ENCODE assay signal across 8 mouse cellular contexts in the genomic region with DNA sequence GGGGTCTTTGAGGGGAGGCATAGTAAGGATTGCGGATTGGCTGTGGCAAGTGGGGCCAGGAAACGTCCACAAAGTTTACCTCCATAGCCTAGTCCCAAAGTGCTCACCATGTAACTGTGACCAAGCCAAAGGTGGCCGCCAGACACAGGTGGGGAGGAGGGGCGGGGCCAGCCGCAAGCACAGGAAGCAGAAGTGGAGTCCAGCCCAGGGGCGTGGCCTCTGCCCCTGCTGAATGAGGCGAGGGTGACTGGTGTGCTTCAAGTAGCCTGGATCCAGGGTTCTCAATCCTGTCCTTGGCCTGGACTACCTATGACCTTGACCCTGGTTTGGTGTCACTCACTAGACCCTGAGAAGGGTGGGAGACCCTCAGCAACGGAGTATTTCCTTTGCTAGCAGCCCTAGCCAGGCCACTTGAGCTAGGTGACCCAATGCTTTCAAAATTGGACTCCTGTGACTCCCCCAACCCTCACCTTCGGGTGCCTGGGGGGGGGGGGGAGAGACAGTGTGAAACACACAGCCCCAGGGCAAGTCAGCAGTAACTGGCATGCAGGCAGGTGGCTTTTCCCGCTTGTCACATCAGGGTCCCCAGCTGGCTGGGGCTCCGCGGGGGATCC. TPM values are rescaled to one million over a fixed set of nuclear protein-coding genes. Genes with fewer than 3 reads are reported as not detected.
DNase-seq lines count a peak whose midpoint lies in the region; ATAC-seq and TF ChIP-seq lines count a peak whose summit lies in the region.

No protein-coding gene starts in this region.

- peak; percentile 26 for ATAC-seq in granulocyte monocyte progenitor cell, adult 5-6 weeks (replicated peaks; ENCODE audit: poor library complexity, severe bottlenecking)
- ATAC-seq in intestine, postnatal 0 days = peak; percentile 69

- peak overlapping the region; percentile 83 for H3K4me2 ChIP-seq in intestine, postnatal 0 days (replicated peaks; ENCODE audit: low read depth)

- peak; percentile 26; the same call in 1 of the 2 replicates for TF ChIP-seq POLR2A in lung, adult 2 months (IDR thresholded peaks at IDR 0.05; ENCODE audit: borderline replicate concordance, extremely low read depth, low read depth, low read length)

- peak; percentile 25 for DNase-seq in gastrocnemius, adult 18-20 months (ENCODE audit: low spot score)
- no peak for DNase-seq in gastrocnemius, postnatal 4 days (ENCODE audit: low spot score in 2 of 2)
- peak; percentile 78 for DNase-seq in lung, adult 2 months
- DNase-seq in spleen, postnatal 14 days (ENCODE audit: low spot score in 2 of 2) = peak; percentile 72 to 79
- no peak for DNase-seq in right cerebral cortex, postnatal 36 days (ENCODE audit: low spot score in 2 of 2)

- H3K4me1 ChIP-seq in brown adipose tissue, adult 24 weeks (ENCODE audit: control insufficient read depth, insufficient read depth, insufficient read length, low read length) = peaks cover 13% of the 10 kb centered on the region
- H3K4me1 ChIP-seq in intestine, postnatal 0 days (replicated peaks; ENCODE audit: control insufficient read depth, insufficient read depth, low read length) = peaks cover 4% of the 10 kb centered on the region; the same call in 1 of the 2 replicates
- H3K4me1 ChIP-seq in lung, adult 2 months (ENCODE audit: control insufficient read depth, insufficient read depth, low read length) = peaks cover 37% of the 10 kb centered on the region

- H3K9me3 ChIP-seq in intestine, postnatal 0 days (ENCODE audit: control insufficient read depth) = no peaks in the 10 kb centered on the region

- no peaks in the 10 kb centered on the region for H3K27me3 ChIP-seq in intestine, postnatal 0 days (replicated peaks; ENCODE audit: control insufficient read depth, insufficient read depth, low read length)

- peak overlapping the region; percentile 95 for H3K27ac ChIP-seq in brown adipose tissue, adult 24 weeks (replicated peaks; ENCODE audit: low read depth, low read length)
- H3K27ac ChIP-seq in intestine, postnatal 0 days (ENCODE audit: low read depth, low read length) = peak overlapping the region; percentile 89

- TF ChIP-seq CTCF in intestine, postnatal 0 days (IDR thresholded peaks at IDR 0.05; ENCODE audit: low read depth) = no peak
- TF ChIP-seq CTCF in lung, adult 2 months (IDR thresholded peaks at IDR 0.05; ENCODE audit: insufficient read depth, low read length) = no peak

- H3K36me3 ChIP-seq in intestine, postnatal 0 days (ENCODE audit: control insufficient read depth, insufficient read depth) = peaks cover 13% of the 10 kb centered on the region

- H3K4me3 ChIP-seq in brown adipose tissue, adult 24 weeks (ENCODE audit: insufficient read depth, low read depth, low read length) = peak overlapping the region; percentile 97
- H3K4me3 ChIP-seq in intestine, postnatal 0 days (ENCODE audit: low read depth, low read length) = peak overlapping the region; percentile 62
- peak overlapping the region; percentile 25 for H3K4me3 ChIP-seq in lung, adult 2 months (replicated peaks; ENCODE audit: extremely low read depth, low read depth, low read length)

- 5% methylated on average over 12 of the region's 12 CpGs for WGBS in intestine, postnatal 0 days
- 11% methylated on average over 12 of the region's 12 CpGs for WGBS in lung, adult 2 months

- peak overlapping the region; percentile 32; the same call in 1 of the 2 replicates for H3K9ac ChIP-seq in intestine, postnatal 0 days (ENCODE audit: low read depth, low read length)

RNA-seq across cellular contexts. Expression of a gene that starts 0.8 kb away (rescaled TPM):
- total RNA-seq in gastrocnemius, adult 18-20 months (2021) = 1 to 10 TPM; 5.7 to 6.6 TPM
- 10 to 100 TPM in 1 of 2 experiments, 1 to 10 TPM in 1; 9.2 to 10.9 TPM for total RNA-seq in gastrocnemius, postnatal 4 days (2021)
- polyA plus RNA-seq in brown adipose tissue, adult 24 weeks (2012; ENCODE audit: insufficient read depth, insufficient read length, missing spikeins) = 8.6 and 11.1 TPM in 2 replicates
- total RNA-seq in granulocyte monocyte progenitor cell, adult 5-6 weeks (2014; fragmentation: Nextera tagmentation) = 57.7 and 58.1 TPM in 2 replicates
- total RNA-seq in granulocyte monocyte progenitor cell, adult 5-6 weeks (2017) = 40.5 and 45.5 TPM in 2 replicates
- 23.1 and 23.2 TPM in 2 replicates for polyA plus RNA-seq in intestine, postnatal 0 days (2015; fragmentation: Nextera tagmentation; extraction: Ambion mirVana)
- polyA plus RNA-seq in lung, adult 2 months (2012; rRNA removed) = 19.5 and 24.3 TPM in 2 replicates

RNA-seq across cellular contexts. Expression of a gene that starts 36.8 kb away (rescaled TPM):
- 1 to 10 TPM; 2.4 to 2.8 TPM for total RNA-seq in gastrocnemius, adult 18-20 months (2021)
- 1 to 10 TPM; 5.3 TPM for total RNA-seq in gastrocnemius, postnatal 4 days (2021)
- polyA plus RNA-seq in brown adipose tissue, adult 24 weeks (2012; ENCODE audit: insufficient read depth, insufficient read length, missing spikeins) = 2.1 and 3.1 TPM in 2 replicates
- total RNA-seq in granulocyte monocyte progenitor cell, adult 5-6 weeks (2014; fragmentation: Nextera tagmentation) = 1.1 TPM in 1 of 2 replicates, not detected in the other
- 0.21 and 0.43 TPM in 2 replicates for total RNA-seq in granulocyte monocyte progenitor cell, adult 5-6 weeks (2017)
- polyA plus RNA-seq in intestine, postnatal 0 days (2015; fragmentation: Nextera tagmentation; extraction: Ambion mirVana) = 6.7 and 7.7 TPM in 2 replicates
- 25.7 and 28.0 TPM in 2 replicates for polyA plus RNA-seq in lung, adult 2 months (2012; rRNA removed)

RNA-seq across cellular contexts. Expression of a gene that starts 36.8 kb away (rescaled TPM):
- total RNA-seq in gastrocnemius, adult 18-20 months (2021) = 1 to 10 TPM; 3.3 to 3.4 TPM
- total RNA-seq in gastrocnemius, postnatal 4 days (2021) = 1 to 10 TPM; 5.9 to 6.5 TPM
- 3.8 and 7.7 TPM in 2 replicates for polyA plus RNA-seq in brown adipose tissue, adult 24 weeks (2012; ENCODE audit: insufficient read depth, insufficient read length, missing spikeins)
- 4.3 and 5.2 TPM in 2 replicates for total RNA-seq in granulocyte monocyte progenitor cell, adult 5-6 weeks (2014; fragmentation: Nextera tagmentation)
- total RNA-seq in granulocyte monocyte progenitor cell, adult 5-6 weeks (2017) = 2.7 and 4.1 TPM in 2 replicates
- polyA plus RNA-seq in intestine, postnatal 0 days (2015; fragmentation: Nextera tagmentation; extraction: Ambion mirVana) = 7.7 and 8.3 TPM in 2 replicates
- polyA plus RNA-seq in lung, adult 2 months (2012; rRNA removed) = 63.2 and 66.5 TPM in 2 replicates

Comparison
In these comparisons a context has a peak if more than half of its experiments do, and no peak if none do; other contexts are left out.
1. DNase-seq: peak in gastrocnemius, adult 18-20 months (single experiment), lung, adult 2 months (single experiment) and spleen, postnatal 14 days (2 of 2); none in gastrocnemius, postnatal 4 days (0 of 2) and right cerebral cortex, postnatal 36 days (0 of 2).
2. H3K4me3 ChIP-seq: peak in every context shown above with its lines; median percentile 97 in brown adipose tissue, adult 24 weeks; 62 in intestine, postnatal 0 days; 25 in lung, adult 2 months.